Mouse (Mus musculus): ENCODE measurements around the gene Hist1h2bj.
A peak's percentile ranks its signal among the peaks of the same experiment; 100 is the strongest.

Gene Hist1h2bj

DNA sequence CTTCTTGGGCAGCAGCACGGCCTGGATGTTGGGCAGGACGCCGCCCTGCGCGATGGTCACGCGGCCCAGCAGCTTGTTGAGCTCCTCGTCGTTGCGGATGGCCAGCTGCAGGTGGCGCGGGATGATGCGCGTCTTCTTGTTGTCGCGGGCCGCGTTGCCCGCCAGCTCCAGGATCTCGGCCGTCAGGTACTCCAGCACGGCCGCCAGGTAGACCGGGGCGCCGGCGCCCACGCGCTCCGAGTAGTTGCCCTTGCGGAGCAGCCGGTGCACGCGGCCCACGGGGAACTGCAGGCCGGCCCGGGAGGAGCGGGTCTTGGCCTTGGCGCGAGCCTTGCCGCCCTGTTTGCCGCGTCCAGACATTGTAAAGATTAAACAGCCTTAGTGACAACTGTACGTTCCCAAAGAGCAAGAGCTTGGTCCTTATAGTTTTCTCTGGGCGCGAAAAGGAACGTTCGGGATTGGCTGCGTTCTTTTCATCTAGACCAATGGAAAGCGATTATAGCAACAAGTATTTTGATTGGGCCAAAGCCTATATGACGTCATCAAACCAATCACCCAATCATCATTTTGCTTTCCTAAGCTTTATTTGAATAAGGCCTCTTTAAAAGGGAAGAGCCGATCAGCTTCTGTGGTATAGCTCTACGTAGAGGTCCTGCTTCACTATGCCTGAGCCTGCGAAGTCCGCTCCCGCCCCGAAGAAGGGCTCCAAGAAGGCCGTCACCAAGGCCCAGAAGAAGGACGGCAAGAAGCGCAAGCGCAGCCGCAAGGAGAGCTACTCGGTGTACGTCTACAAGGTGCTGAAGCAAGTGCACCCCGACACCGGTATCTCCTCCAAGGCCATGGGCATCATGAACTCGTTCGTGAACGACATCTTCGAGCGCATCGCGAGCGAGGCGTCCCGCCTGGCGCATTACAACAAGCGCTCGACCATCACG is at the start of gene Hist1h2bj, which contains the start of gene Hist1h2ag:
Gene Hist1h2bj, plus strand, starts transcription at position 647 of the 935 bp plus-strand sequence.
Gene Hist1h2ag, minus strand, starts transcription at position 377 of the 935 bp plus-strand sequence.
- DNase-seq, result peak; percentile 82 to 96

DNA sequence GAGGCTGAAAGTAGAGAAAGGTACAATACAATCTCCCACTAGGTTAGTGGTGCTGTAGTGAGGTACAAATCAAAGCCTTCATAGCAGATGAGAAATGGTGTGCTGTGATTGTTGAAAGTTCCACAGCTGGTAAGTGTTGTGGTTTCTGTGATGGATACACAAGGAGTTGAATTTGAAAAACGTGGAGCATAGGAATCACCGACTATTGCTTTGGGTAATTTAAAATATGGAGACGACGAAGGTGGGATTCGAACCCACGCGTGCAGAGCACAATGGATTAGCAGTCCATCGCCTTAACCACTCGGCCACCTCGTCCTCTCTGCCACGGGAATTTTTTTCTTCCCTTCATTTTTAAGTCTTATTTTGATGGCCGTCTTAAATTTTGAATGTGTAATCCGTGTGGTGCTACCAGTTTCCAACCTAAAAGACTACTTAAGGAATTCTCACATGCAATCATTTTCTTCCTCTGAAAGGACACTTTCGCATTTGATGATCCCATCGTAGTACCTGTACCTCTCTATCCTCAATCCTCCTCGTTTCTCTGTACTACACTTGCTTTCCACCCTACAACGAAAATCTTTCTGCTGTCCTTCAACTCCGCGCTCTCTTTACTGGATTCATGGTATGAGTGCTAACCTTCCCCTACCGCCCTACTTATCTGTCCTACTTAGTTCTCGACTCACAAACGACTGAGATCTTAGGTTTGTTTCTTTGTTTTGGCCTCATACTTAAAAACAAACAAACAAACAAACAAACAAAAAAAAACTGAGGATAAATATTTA is 48.9 kb upstream of the Hist1h2bj start:
- DNase-seq, result no peak

DNA sequence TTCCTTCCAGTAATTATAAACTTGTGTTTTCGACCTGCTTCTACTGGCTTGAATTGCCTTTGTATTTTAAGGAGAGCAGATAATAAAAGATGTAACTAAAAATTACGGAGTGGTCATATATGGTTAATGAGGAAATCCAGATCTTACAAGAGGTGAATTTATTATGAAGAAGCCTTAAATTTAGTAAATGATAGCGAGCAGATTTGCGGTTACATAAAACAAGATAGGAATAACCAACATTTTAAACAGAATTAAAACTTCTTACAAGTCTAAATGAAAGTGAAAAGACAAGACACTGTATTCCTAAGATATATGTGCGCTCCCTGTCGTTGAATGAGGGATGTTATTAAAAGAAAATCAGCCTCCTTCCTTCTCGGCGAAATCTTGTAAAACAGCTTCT is 48.1 kb upstream of the Hist1h2bj start:
- DNase-seq, result no peak

DNA sequence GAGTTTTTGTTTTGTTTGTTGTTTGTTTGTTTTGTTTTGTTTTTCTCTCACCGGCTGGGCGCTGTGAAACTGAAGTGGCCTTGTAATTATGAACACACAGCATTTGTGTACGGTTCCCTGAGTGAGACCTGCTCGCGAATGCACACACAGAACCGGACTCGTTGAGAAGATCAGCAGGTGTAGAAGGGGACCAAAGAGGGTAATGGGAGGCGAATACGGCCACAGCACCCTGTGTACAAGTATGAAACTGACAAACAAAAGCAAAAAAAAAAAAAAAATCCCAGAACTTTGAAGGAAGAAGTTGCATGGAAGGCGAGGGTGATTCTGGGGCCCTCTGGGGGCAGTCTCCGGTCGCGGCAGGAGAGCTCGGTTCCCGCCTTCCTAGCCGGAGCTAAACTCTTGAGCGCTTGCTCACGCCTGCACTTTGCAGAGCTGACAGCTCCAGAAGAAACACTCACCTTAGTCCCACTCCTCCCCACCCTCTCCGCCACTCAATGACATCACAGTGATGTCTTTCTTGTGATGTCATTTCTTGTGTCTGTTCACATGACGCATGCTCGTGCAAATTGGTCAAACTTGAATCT is 47.6 kb upstream of the Hist1h2bj start:
- DNase-seq, result peak in 1 of 2 experiments; percentile 28

DNA sequence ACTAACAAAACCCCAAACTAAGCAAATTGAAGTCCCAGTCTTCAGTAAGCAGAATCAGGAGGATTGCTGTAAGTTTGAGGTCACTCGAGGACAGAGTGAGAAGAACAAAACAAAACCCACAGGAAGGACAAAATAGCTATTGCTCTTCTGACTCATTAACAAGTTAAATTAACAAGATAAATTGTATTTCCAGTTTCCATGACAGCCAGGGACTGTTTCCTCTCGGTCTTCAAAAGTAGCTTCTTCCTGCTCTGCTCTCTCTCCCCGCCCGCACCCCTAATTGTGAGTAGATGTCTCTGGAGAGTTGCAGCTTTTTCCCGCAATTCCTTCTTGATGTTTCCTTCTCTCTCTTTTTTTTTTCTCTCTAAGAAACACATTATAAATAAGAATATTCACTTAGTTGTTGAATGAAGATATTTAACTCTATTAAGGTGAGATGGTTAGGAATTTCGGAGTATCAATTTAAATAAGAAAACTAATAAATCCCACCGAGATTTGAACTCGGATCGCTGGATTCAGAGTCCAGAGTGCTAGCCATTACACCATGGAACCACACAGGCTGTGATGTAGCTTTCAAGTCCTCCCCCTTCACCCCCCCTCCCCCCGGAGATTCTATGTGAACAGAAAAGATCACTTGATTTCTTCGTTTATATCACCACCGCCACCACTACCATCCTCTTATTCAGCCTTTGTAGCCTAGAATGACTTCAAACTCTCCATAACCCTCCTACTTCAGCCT is 46.7 kb upstream of the Hist1h2bj start:
- DNase-seq, result no peak

DNA sequence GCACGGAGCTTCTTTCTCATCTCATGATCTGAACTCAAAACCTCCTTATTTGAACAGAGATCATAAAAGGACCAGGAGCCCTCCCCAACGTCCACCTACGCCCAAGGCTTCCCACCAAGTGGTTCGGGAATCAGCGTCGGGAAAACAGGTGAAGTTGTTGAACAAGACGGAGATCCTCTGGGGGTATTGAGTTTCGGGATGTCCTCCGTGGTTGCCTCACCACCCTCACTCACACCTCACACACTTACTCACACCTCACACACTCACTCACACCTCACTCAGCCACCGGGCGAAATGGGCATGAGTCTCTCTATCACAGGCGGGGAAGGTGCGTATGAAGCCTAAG is 46.2 kb upstream of the Hist1h2bj start:
- no peak for DNase-seq

DNA sequence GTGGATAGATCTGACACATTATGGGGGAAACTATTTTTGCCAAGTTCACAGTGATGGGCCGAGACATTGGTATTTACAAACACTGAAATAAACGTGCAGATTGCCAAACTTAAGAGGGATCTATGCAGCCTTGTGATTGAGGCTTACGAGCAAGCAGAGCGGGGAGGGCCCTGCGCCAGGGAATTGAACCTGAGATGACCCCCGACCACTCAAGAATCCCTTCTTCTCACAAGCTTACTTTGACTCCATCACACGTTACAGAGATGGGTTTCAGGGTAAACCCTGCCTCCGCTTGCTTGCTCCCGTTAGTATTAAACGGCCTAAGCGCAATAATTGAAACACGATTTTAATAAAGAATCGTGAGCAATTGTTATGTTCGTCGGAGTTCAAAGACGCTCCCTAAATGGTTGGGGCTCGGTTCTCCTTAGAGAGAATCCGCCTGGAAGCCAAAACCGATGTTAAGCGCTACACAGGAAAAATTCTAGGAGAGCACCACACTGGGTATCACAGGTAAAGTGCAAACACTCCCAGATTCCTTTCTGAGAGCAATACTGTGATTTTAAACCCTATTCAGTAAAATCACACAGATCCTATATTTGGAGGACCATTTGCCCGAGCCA is 45.7 kb upstream of the Hist1h2bj start:
- no peak for DNase-seq

DNA sequence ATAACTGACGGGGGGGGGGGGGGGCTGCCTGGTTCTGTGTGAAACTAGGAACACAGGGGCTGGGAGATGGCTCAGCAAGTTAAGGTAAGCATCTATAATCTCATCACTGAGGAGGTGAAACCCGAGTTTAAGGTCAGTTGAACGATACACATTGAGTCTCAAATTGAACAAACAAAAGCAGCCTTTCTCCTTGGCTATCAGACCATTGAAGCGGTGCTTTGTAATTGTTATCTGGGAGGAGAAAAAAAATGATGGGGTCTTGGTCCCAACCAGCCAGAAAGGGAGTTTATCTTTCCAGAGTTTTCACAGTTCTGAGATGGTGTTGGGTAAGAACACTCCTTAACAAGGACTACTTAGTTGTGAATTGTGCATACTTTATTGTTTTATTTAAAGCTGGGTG is 45.2 kb upstream of the Hist1h2bj start:
- DNase-seq, result no peak

DNA sequence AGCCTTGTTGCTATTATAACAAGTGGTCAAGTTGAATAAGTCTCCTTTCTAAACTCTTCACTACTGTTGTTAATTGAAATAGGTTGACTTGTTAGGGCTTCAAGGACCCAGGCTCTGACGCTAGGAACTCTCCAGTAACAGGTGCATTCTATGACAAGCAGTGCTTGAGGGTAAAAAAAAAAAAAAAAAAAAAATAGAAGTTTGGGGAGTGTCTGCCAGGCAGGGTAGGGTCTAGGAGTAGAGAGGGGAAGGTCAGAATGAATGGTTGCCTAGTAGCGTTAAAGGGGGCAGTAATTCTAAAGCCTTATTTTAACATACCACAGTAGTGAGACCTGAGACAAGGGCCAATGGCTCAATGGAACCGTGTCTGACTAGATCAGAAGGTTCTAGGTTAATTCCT is 44.6 kb upstream of the Hist1h2bj start:
- DNase-seq, result no peak

DNA sequence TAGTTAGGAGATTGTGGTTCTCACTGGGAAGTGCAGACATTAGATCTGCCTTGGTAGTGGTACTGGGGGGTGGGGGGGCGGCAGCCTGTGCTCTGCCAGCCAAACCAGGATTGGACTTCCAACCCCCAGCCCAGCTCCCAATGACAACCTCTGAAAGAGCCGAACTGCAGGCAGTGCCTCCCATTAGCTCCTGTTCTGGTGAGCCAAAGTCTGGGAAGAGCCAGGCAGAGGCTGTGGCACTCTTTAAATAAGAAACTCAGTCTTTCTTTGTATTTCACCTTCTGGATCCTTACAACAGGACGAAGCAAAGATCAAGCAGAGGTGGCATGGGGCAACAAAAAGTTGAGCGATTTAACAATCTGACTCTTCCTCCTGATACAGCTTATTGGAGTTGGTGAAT is 43.9 kb upstream of the Hist1h2bj start:
- DNase-seq, result no peak

DNA sequence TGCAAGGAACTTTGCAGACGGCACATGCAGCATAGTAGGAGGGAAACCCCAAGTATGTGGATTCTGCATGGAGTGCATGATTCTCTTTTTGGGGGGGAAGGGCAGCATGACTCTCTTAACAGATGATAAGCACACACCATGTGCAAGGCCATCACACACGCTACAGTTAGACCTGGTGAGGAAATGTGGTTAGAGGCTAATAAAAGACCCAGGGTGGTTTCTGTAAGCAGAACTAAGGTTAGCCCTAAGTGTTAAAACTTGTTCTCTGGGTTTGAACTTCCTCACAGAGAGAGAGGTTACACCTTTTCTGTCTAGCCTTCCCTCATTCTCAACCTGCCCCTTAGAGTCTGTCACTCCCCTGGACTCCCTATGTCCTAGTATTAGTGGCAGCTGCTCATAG is 41.7 kb upstream of the Hist1h2bj start:
- DNase-seq, result no peak

DNA sequence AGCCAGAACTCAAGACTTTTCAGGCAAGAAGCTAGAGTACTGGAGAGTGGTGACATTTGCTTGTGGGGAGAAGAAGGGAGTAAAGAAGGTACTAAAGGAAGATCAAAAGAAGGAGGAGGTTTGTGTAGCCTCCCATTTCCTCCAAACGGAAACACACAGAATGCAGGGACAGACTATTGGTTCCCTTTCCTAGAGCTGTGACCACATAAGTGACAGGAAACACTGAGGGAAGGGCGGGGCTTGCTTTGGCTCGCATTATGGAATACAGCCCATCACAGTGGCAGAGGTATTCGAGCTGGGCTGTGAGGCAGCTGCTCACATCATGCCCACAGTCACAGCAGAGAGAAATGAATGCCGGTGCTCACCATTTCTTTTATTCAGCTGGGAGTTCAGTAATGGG is 41.2 kb upstream of the Hist1h2bj start:
- no peak for DNase-seq

DNA sequence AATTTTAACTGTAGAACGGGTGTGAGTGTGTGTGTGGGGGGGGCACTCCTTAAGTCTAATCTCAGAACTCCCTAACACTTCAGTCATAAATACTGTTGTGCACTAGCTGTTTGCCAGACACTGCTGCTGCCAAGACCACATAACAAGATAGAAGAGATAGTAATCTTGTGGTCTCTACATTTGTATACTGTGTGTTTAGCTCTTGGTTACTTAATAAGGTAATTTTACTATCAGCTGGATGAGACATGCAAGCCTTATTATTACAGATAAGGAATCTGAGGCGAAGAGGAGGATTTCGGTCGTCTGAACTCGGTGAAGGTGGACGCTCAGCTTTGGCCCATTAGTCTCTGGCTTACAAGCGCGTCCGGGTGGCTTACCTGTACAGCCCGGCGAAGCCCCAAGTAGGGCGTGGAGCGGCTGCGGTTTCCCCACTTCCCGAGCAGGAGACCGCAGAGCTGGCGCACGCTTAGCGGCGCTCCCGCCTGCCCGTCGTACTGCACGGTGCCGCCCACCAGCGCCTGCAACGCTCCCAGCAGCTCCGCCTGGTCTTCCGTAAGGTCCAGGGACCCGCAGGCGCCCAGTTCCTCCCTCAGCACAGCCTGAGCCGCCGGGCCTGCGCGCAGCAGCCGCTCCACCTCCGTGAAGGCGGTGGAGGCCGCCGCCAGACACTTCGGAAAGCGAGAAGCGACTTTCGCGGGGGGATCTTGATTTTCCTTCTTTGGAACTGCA is 37.2 kb upstream of the Hist1h2bj start:
- DNase-seq, result peak; percentile 11 to 55

DNA sequence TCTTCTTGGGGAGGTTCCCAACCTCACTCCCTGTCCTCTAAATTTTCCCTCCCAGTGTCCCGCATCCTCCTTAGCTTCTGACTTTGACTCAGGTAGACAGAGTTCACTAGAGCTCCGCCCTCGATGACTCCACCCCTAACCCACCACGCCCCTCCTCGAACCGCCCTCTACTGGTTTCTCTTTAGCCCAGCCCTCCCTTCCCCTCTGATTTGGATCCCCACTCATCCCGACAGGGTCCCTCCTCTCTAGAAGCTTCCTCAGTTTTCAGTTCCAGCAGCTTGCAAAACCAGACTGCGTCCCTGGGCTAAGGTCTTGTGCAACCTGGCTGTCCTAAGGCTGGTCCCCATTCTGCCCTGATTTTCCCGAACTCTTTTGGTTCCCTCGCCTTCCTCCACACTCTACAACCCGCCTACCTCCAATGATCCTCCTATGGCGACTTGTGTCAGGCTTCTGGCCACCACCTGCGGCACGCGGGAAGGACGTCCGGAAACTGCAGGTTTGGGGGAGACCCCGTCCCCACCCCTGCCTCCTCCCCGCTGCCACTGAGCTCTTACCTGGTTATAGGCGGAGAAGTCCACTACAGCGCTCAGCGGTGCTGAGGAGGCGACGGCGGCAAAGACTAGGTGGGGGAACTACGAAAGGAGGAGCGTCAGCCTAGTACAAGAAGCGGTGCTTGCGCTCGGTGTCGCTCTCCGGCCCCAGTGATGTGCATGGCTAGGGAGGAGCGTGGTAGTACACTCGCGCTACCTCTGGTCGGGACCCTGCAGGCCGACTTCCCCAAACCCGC is 36.5 kb upstream of the Hist1h2bj start:
- peak; percentile 34 to 59 for DNase-seq

DNA sequence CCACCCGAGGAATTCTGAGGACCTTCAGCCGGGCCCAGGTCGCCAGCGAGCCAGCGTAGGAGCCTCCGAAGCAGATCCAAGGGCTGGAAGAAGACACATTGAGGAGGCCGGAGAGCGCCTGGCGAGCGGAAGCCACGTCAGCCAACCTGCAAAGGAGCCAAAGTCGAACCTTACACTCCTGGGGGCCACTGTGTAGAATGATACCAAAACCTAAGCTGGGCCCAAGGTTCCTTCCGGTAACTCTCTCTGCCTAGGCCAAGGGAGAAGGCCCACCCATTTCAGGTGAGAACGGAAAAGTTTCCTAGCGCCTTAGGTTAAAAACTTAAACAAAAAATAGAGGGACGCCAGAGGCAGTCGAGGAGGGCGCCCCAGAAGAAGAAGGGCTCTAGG is 35.9 kb upstream of the Hist1h2bj start:
- no peak for DNase-seq

DNA sequence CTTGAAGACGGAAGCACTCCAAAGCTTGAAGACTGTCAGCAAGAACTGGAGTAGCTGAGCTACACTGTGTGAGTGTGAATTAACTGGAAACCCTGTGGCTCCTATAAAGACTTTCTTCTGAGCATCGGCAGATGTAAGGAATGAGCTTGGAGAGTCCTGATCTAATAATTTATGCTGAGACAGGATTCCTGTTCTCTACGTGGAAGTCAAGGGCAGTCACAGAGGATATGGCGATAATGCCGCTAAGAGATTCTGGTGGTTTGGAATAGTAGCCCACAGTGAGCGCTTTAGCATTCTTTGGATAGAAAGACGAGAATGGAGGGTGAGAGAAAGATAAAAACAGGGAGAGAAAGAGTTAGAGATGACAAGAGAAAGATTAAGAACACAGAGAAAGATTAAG is 35.1 kb upstream of the Hist1h2bj start:
- no peak for DNase-seq

DNA sequence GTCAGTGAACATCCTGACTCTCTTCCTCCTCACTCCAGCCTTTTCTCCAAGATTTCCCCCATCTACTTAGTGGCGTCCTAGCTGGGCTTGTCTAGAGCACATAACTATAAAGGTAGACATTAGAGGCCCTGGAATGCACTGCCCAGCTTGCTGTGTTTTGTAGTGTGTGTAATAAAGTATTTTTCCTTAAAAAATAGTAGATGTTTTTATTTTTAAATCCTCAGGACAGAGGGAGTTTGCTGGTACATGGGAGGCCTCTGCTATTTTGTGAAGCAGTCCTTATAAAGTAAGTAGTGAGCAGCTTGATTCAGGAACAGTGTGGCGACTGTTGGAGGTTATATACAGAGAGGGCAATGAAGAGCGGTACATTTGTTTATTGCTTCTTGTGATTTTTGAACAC is 34.3 kb upstream of the Hist1h2bj start:
- no peak for DNase-seq

DNA sequence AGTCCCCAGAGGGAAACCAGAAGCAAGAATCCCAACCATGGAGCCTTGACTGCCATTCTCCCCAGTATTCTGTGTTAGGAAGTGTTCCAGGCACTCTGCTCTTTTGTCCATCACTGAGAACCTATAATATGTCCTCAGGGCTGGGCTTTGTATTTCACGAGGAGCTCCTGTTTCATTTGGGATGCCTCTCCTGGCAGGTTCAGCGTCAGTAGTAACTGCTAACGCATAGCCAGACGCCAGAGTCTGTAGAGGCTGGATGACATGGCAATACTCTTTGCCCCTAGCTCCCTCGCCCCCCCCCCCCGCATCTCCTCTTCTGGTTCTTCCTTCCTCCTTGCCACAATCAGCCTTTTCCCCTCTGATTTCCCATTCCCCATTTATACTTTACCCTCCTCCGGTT is 33.4 kb upstream of the Hist1h2bj start, which contains the start of gene Prss16:
Gene Prss16, minus strand, starts transcription at position 101 of the 400 bp plus-strand sequence.
- DNase-seq, result no peak

DNA sequence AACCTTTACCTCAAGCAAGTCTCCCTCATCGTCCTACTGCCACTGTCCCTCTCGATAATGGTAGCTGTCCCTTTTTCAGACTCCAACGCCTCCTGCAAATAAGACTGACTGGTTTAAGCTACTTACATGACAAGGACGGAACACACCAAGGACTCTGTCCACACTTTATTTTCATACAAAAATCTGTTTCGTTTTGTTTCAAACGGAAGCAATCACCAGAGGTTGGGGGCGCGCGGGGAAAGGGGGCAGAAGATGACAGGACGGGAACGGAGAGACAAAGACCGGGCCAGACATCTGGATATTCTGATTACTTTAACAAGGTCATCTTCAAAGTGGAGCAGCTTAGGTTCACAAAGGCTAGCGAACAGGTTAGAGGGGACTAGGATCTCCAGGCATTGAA is 29.3 kb upstream of the Hist1h2bj start:
- DNase-seq, result no peak

DNA sequence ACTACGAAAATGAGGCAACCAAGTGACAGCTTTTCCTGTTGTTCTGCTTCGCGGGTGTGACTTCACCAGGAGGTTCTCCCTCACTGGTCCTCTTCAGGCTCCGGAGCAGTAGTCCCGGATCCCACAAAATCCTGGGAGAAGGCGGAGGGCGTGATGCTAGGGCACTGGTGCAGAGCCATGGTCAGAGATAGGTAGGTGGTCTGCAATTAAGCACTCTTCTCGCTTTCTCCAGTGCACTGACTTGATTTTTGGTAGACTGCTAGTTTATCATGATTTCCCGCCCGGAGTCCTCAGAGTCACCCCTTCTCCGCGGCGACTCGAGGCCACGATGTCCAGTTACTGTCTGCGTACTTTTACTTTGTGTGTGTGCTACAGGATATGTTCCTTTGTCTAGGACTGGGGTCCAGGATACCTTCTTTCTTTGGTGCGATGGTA is 28.6 kb upstream of the Hist1h2bj start:
- no peak for DNase-seq

All from kidney, postnatal 36 days (tissue).